Mouse (Mus musculus) testis, adult 2 months (tissue): ENCODE data around the gene 9030612E09Rik.
A peak's percentile ranks its signal among the peaks of the same experiment; 100 is the strongest.

ENCODE experiments used
- CTCF ChIP-seq: fragments of 200-500 bp; IDR thresholded peaks from 2 replicates; pipeline ENCODE4 v1.5.1; 2012; ENCODE audit warnings: low read depth, mild to moderate bottlenecking, inconsistent platforms, low read length, moderate library complexity; ENCODE audit not compliant: control insufficient read depth, insufficient read depth, insufficient replicate concordance
- POLR2A ChIP-seq: fragments of 200-500 bp; IDR thresholded peaks from 2 replicates; pipeline ENCODE4 v1.6.1; 2012; ENCODE audit warnings: low read depth, mild to moderate bottlenecking, inconsistent platforms, low read length, moderate library complexity; ENCODE audit not compliant: control insufficient read depth

DNA sequence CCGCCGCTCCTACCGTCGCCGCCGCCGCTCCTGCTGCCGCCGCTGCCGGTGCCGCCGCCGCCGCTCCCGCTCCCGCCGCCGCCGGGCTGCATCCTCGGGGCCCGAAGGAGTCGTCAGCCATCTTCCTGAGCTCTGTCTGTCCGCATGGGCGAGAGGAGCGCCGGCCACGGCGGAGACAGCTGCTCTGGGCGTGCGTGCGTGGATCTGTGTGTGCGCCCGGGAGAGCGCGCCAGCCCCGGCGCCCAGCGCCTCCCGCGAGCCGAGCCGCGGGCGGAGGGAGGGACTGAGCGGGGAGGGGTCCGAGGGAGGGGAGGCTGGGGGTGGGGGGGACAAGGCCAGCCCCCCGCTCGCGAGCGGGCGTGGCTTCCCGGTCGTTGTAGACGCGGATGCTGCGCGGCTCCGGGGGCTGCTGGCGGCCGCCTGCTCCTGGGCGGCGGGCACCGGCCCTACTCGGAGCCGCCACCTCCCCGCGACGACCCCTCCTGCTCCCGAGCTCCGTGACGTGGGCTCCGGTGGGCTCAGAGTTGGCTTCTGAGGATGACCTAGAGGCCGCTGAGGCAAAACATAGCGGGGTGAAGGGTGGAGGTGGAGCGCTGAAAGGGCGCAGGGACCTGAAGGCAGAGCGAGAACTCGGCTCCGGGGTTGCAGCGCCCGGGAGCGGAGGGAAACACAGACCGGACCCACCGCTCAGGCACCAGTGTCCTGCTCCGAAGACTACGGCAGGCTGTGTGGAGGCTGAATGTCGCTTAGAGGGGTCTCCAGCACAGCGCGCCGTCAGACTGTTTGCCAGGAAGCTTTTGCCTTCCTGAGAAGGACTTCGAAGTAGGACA, at the start of gene 9030612E09Rik, which contains the start of gene Sobp:
- TF ChIP-seq POLR2A, result peak; percentile 11; the same call in 1 of the 2 replicates
- TF ChIP-seq CTCF, result no peak
